ENCODE assay signal across 7 mouse cellular contexts in genomic region chr7:43495343-43496021, GRCm38 (mm10). TPM values are rescaled to one million over a fixed set of nuclear protein-coding genes. Genes with fewer than 3 reads are reported as not detected.
A peak's percentile ranks its signal among the peaks of the same experiment; 100 is the strongest.
DNase-seq lines count a peak whose midpoint lies in the region; ATAC-seq and TF ChIP-seq lines count a peak whose summit lies in the region.

No protein-coding gene starts in this region.

- no peaks in the 10 kb centered on the region for H3K4me1 ChIP-seq in cerebellum, adult 2 months (ENCODE audit: control insufficient read depth, insufficient read depth, low read length)
- H3K4me1 ChIP-seq in midbrain, embryonic 11.5 days (ENCODE audit: control insufficient read depth, insufficient read depth, low read length): no peaks in the 10 kb centered on the region; the same call in 1 of the 2 replicates

- H3K36me3 ChIP-seq in C2C12 (ENCODE audit: control insufficient read depth, insufficient read depth): no peaks in the 10 kb centered on the region
- no peaks in the 10 kb centered on the region for H3K36me3 ChIP-seq in midbrain, embryonic 11.5 days (ENCODE audit: control insufficient read depth, insufficient read depth, low read length)

- H3K9me3 ChIP-seq in midbrain, embryonic 11.5 days (ENCODE audit: control insufficient read depth, low read length): no peaks in the 10 kb centered on the region

- H3K27me3 ChIP-seq in C2C12 (ENCODE audit: control insufficient read depth, insufficient read depth, insufficient read length): no peaks in the 10 kb centered on the region
- no peaks in the 10 kb centered on the region for H3K27me3 ChIP-seq in cerebellum, adult 2 months (ENCODE audit: control insufficient read depth, insufficient read depth, low read length)
- no peaks in the 10 kb centered on the region for H3K27me3 ChIP-seq in midbrain, embryonic 11.5 days (ENCODE audit: control insufficient read depth, insufficient read depth, low read length)

- H3K9ac ChIP-seq in midbrain, embryonic 11.5 days (ENCODE audit: low read length): no peak overlapping the region

- peak; percentile 28 for TF ChIP-seq CTCF in C2C12 (IDR thresholded peaks at IDR 0.05; ENCODE audit: control insufficient read depth, insufficient read depth, insufficient read length)
- peak; percentile 80 for TF ChIP-seq CTCF in cerebellum, adult 2 months (IDR thresholded peaks at IDR 0.05; ENCODE audit: borderline replicate concordance, insufficient read depth, low read depth, low read length)

- H3ac ChIP-seq in C2C12 (ENCODE audit: control insufficient read depth, insufficient read length, low read depth): no peak overlapping the region

- WGBS in cerebellum, adult 2 months: 7% methylated on average over 21 of the region's 21 CpGs
- WGBS in midbrain, embryonic 11.5 days: 8% methylated on average over 21 of the region's 21 CpGs

- H3K79me2 ChIP-seq in C2C12 (ENCODE audit: control insufficient read depth, insufficient read depth): no peaks in the 10 kb centered on the region

- H3K79me3 ChIP-seq in C2C12 (ENCODE audit: low read depth): no peaks in the 10 kb centered on the region

- peak; percentile 78 to 79 for DNase-seq in cerebellum, adult 2 months
- peak; percentile 47 to 81 for DNase-seq in frontal cortex, adult 2 months (ENCODE audit: extremely low spot score in 1 of 2, low spot score in 1 of 2)
- DNase-seq in kidney, postnatal 4 days: peak; percentile 71 to 80
- DNase-seq in midbrain, embryonic 11.5 days (ENCODE audit: low spot score, missing footprints): peak; percentile 91
- peak; percentile 63 for DNase-seq in telencephalon, adult 2 months (ENCODE audit: low read depth, low spot score)

- ATAC-seq in CD4-positive, CD25-positive, alpha-beta regulatory T cell, adult 4 months: peak; percentile 65
- ATAC-seq in midbrain, embryonic 11.5 days (ENCODE audit: low FRiP score): peak; percentile 71

- H3K27ac ChIP-seq in cerebellum, adult 2 months (ENCODE audit: insufficient read depth, low read length): no peak overlapping the region
- no peak overlapping the region for H3K27ac ChIP-seq in midbrain, embryonic 11.5 days (ENCODE audit: low read depth, low read length)

- no peak for TF ChIP-seq POLR2A in cerebellum, adult 2 months (IDR thresholded peaks at IDR 0.05; ENCODE audit: borderline replicate concordance, insufficient read depth, low read length)

- no peak overlapping the region for H3K4me2 ChIP-seq in midbrain, embryonic 11.5 days

- no peak overlapping the region for H3K4me3 ChIP-seq in C2C12 (ENCODE audit: insufficient read depth, poor library complexity, severe bottlenecking)
- peak overlapping the region; percentile 23 for H3K4me3 ChIP-seq in cerebellum, adult 2 months (replicated peaks; ENCODE audit: insufficient read depth, low read depth, low read length)
- H3K4me3 ChIP-seq in midbrain, embryonic 11.5 days (ENCODE audit: low read depth, low read length): no peak overlapping the region

TF ChIP-seq in C2C12, 6 proteins besides CTCF, POLR2A, EP300 and RAD21:
- TF ChIP-seq FOSL1 (IDR thresholded peaks at IDR 0.05; ENCODE audit: insufficient read depth, low read length, poor library complexity, severe bottlenecking): no peak
- TF ChIP-seq USF1 (IDR thresholded peaks at IDR 0.05; ENCODE audit: low read depth): no peak
- no peak for TF ChIP-seq MYOD1 (IDR thresholded peaks at IDR 0.05; ENCODE audit: control insufficient read depth, insufficient read length, low read depth)
- no peak for TF ChIP-seq CEBPB (IDR thresholded peaks at IDR 0.05; ENCODE audit: low read depth)
- no peak for TF ChIP-seq MYOG (IDR thresholded peaks at IDR 0.05; ENCODE audit: control insufficient read depth, extremely low read depth, insufficient read length)
- TF ChIP-seq MAX (IDR thresholded peaks at IDR 0.05): no peak

RNA-seq across cellular contexts. Expression of gene Iglon5, which starts 5.6 kb away (rescaled TPM):
- 1.8 TPM for polyA plus RNA-seq in C2C12 (2012; fragmentation: generic; extraction: Trizol)
- polyA plus RNA-seq in CD4-positive, CD25-positive, alpha-beta regulatory T cell, adult 4 months (2017; shearing (Covaris generic)): under 1 TPM in 1 of 2 experiments, not detected in 1; 0.15 TPM
- polyA plus RNA-seq in cerebellum, adult 2 months (2012; rRNA removed): 79.6 and 82.4 TPM in 2 replicates
- 60.7 and 69.6 TPM in 2 replicates for polyA plus RNA-seq in frontal cortex, adult 2 months (2012; rRNA removed)
- polyA plus RNA-seq in midbrain, embryonic 11.5 days (2014; fragmentation: Nextera tagmentation; extraction: Ambion mirVana): 2.3 and 3.1 TPM in 2 replicates

RNA-seq across cellular contexts. Expression of gene 4931406B18Rik, which starts 10.3 kb away (rescaled TPM):
- not detected for polyA plus RNA-seq in C2C12 (2012; fragmentation: generic; extraction: Trizol)
- not detected for polyA plus RNA-seq in CD4-positive, CD25-positive, alpha-beta regulatory T cell, adult 4 months (2017; shearing (Covaris generic))
- polyA plus RNA-seq in cerebellum, adult 2 months (2012; rRNA removed): not detected in 2 replicates
- 0.04 TPM in 1 of 2 replicates, not detected in the other for polyA plus RNA-seq in frontal cortex, adult 2 months (2012; rRNA removed)
- not detected in 2 replicates for polyA plus RNA-seq in midbrain, embryonic 11.5 days (2014; fragmentation: Nextera tagmentation; extraction: Ambion mirVana)

RNA-seq across cellular contexts. Expression of gene Vsig10l, which starts 32.5 kb away (rescaled TPM):
- polyA plus RNA-seq in C2C12 (2012; fragmentation: generic; extraction: Trizol): 1.2 TPM
- polyA plus RNA-seq in CD4-positive, CD25-positive, alpha-beta regulatory T cell, adult 4 months (2017; shearing (Covaris generic)): 1 to 10 TPM; 1.7 to 3.2 TPM
- 1.9 and 2.4 TPM in 2 replicates for polyA plus RNA-seq in cerebellum, adult 2 months (2012; rRNA removed)
- polyA plus RNA-seq in frontal cortex, adult 2 months (2012; rRNA removed): 5.2 TPM in 2 replicates
- 2.2 and 2.4 TPM in 2 replicates for polyA plus RNA-seq in midbrain, embryonic 11.5 days (2014; fragmentation: Nextera tagmentation; extraction: Ambion mirVana)

RNA-seq across cellular contexts. Expression of gene Cd33, which starts 48.7 kb away (rescaled TPM):
- under 0.01 TPM for polyA plus RNA-seq in C2C12 (2012; fragmentation: generic; extraction: Trizol)
- not detected for polyA plus RNA-seq in CD4-positive, CD25-positive, alpha-beta regulatory T cell, adult 4 months (2017; shearing (Covaris generic))
- polyA plus RNA-seq in cerebellum, adult 2 months (2012; rRNA removed): 1.9 and 2.4 TPM in 2 replicates
- 6.9 and 8.9 TPM in 2 replicates for polyA plus RNA-seq in frontal cortex, adult 2 months (2012; rRNA removed)
- 0.63 and 0.70 TPM in 2 replicates for polyA plus RNA-seq in midbrain, embryonic 11.5 days (2014; fragmentation: Nextera tagmentation; extraction: Ambion mirVana)

RNA-seq across cellular contexts. Expression of gene Gm45233, which starts 51.6 kb away (rescaled TPM):
- polyA plus RNA-seq in C2C12 (2012; fragmentation: generic; extraction: Trizol): 0.09 TPM
- polyA plus RNA-seq in CD4-positive, CD25-positive, alpha-beta regulatory T cell, adult 4 months (2017; shearing (Covaris generic)): not detected
- 0.14 and 0.88 TPM in 2 replicates for polyA plus RNA-seq in cerebellum, adult 2 months (2012; rRNA removed)
- 2.5 and 2.6 TPM in 2 replicates for polyA plus RNA-seq in frontal cortex, adult 2 months (2012; rRNA removed)
- polyA plus RNA-seq in midbrain, embryonic 11.5 days (2014; fragmentation: Nextera tagmentation; extraction: Ambion mirVana): 0.46 TPM in 1 of 2 replicates, not detected in the other

Comparison
In these comparisons a context has a peak if more than half of its experiments do, and no peak if none do; other contexts are left out.
1. RNA of gene Iglon5, which starts 5.6 kb away (polyA plus RNA-seq): 79.6 to 82.4 TPM in cerebellum, adult 2 months and 60.7 to 69.6 TPM in frontal cortex, adult 2 months; 2.3 to 3.1 TPM in midbrain, embryonic 11.5 days, 1.8 TPM in C2C12 (single experiment) and 0.15 TPM in CD4-positive, CD25-positive, alpha-beta regulatory T cell, adult 4 months; every median in the first group is over 10 times any median in the second.
2. Peak in every context shown above with its lines, with median percentiles within 50 percentile points of each other: DNase-seq.